Mouse (Mus musculus) liver, adult 2 months (tissue): ENCODE measurements around the gene Mrpl43.

Experiments
- CTCF ChIP-seq: fragments of 200-500 bp; IDR thresholded peaks from 2 replicates; pipeline ENCODE4 v1.5.1; 2011; ENCODE audit warnings: low read depth, low read length, control low read depth
- POLR2A ChIP-seq: fragments of 200-500 bp; IDR thresholded peaks from 2 replicates; pipeline ENCODE4 v1.6.1; 2011; ENCODE audit warnings: low read length, control low read depth; ENCODE audit not compliant: insufficient read depth; ENCODE audit errors: extremely low read depth

DNA sequence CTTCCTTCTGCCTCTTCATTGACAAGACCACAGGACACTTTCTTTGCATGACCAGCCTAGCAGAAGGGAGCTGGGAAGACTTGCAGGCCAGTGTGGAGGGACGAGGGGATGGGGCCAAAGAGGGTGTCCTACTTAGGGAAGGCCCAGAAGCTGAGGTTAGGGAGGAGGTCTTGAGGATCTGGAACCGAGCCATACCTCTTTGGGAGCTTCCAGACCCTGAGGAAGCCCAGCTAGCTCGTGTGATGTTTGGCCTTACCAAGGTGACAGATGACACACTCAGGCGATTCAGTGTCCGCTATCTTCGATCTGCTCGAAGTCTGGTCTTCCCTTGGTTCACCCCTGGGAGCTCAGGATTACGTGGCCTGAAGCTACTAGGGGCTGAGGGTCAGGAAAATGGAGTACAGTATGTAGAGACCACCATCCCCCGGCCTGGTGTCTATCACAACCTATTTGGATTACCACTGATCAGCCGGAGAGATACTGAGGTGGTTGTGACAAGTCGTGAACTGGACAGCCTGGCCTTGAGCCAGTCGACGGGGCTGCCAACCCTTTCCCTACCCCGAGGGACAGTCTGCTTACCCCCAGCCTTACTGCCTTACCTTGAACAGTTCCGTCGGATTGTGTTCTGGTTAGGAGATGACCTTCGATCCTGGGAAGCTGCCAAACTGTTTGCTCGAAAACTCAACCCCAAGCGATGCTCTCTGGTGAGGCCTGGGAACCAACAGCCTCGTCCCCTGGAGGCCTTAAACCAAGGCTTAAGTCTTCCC lies 1.4 kb upstream of the Mrpl43 start:
- no peak for TF ChIP-seq CTCF
- TF ChIP-seq POLR2A, result no peak
